Mouse (Mus musculus) cortical plate, adult 2 months (tissue): ENCODE measurements around the gene Syngr2.

Experiments used
- CTCF ChIP-seq: fragments of 200-500 bp; IDR thresholded peaks from 2 replicates; pipeline ENCODE4 v1.5.1; 2011; ENCODE audit warnings: mild to moderate bottlenecking, control low read depth, low read length; ENCODE audit not compliant: insufficient read depth; ENCODE audit errors: extremely low read depth
- POLR2A ChIP-seq: fragments of 200-500 bp; IDR thresholded peaks from 2 replicates; pipeline ENCODE4 v1.6.1; 2011; ENCODE audit warnings: mild to moderate bottlenecking, low read length, control low read depth; ENCODE audit not compliant: insufficient read depth; ENCODE audit errors: extremely low read depth

DNA sequence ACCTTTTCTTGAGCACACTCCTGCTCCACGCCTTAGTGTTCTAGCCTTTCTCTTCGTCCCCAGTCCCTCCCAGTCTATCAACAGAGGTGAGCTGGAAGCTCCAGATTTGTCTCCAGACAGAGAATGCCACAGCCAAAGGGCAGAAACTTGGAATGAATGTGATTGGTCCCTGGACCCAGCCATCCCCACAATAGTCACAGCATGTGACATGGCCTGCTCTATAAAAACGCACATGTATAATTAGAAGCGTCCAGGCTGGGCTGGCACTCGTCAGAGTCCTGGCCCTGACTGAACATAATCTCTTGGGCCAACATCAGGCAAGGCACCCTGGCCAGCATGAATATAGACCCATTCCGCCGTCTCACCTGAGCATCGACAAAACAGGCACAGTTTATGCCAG, 9.6 kb downstream of the Syngr2 start:
- TF ChIP-seq POLR2A (no peak), CTCF (no peak)
